Mouse (Mus musculus) thymus, postnatal 0 days (tissue): ENCODE measurements around the gene Zc3h15. TPM values are rescaled to one million over a fixed set of nuclear protein-coding genes. Genes with fewer than 3 reads are reported as not detected.

Experiments
- DNase-seq: peaks from one replicate; pipeline ENCODE4 v3.0.0-alpha.2; 2015; ENCODE audit warnings: low spot score
- polyA plus RNA-seq: library from polyadenylated mRNA; unstranded; fragments of >200 nt; fragmentation: Nextera tagmentation; extraction: Ambion mirVana; gene quantifications from 2 replicates; pipeline ENCODE4 v1.2.1, GENCODE M21; 2015

The Zc3h15 gene
- polyA plus RNA-seq, 1 experiment from 2014 or later = 158 TPM

DNA sequence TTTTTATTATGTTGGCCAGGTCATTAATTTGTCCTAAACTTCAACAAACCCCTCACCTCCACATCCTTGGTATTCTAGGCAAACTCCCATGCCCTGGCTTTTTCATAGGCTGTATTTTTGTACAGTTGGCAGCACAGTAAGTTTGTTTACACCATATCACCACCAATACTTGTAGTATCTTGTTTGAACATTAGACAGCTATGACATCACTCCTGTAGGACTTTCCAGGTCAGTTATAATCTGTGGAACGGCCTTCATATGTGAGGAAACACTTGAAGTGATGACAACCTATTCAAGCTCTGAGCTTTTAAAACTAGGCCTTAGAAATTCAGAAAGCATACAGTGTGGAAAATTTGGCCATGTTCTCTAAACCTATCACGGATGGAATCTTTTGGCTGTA lies 29.6 kb downstream of the Zc3h15 start:
- no peak for DNase-seq

DNA sequence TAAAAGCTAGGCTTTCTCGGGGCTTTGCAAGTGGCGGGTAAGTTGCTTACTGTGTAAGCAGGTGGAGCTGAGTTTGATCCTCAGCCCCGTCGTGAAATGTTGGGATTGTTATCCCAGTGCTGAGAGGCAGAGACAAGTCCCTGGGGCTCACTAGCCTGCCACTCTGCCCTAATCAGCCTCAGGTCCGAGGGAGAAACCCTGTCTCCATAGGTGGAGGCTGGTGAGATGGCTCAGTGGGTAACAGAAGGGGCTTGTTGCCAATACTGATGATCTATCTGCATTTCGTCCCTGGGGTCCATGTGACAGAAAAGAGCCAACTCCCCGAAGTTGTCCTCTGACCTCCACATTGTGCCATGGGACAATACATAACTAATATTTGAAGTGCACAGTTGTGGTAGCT lies 30.2 kb downstream of the Zc3h15 start:
- DNase-seq = no peak

- no peak for DNase-seq
These were observed 30.7 kb downstream of the Zc3h15 start for GRCm38 (mm10) chr2:83674896-83675295.

GRCm38 (mm10) chr2:83675681-83676080 lies 31.4 kb downstream of the Zc3h15 start:
- no peak for DNase-seq

DNA sequence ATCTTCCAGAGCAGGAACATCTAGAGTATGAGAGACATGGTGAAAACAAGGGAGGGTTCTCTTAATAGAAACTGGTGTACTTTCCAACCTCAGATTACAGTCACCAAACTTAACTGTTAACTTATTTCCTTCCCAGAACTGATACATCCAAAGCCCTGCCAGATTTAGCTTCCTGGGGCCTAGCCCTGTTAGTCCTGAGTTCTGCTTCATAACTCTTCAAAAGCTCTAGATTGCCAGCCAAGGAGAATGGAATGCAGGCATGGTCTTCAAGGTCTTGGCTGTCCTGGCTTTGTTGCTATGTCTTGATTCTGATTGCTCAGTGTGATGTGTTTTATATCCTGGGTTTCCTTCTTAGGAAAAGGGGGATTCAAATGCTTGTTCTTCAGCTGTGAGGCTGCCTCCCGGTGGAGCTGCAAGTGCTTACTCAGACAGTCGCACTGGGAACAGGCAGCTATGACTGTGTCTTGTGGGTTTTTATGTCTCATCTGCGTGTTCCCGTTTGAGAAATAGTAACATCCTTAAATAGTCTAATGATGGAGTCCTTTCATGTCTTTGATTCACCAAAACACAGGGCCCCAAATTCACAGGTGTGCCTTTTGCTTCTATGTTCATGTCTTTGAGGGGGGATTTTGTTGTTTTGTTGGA lies 32.1 kb downstream of the Zc3h15 start:
- no peak for DNase-seq

- DNase-seq = no peak
These were observed 37.1 kb downstream of the Zc3h15 start for GRCm38 (mm10) chr2:83681332-83681731.

DNA sequence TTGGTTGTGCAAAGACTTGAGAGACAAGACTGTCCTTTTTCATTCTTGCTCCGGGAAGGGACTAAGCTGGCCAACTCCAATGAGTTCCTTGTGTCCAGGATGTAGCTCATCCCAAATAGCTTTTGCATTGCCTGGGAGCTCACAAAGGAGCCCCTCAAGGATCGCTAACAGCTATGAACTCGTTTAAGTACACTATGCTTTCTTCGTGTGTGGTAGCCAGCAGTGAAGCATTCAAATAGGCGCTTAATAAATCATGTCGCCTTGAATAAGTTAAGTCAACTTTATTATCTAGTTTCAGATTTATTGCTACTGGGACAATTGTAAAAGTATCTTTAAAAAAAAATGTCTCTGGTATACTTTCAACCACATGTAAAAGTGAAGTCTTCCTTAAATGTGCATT lies 37.5 kb downstream of the Zc3h15 start:
- DNase-seq = no peak

GRCm38 (mm10) chr2:83682282-83682681 lies 38.0 kb downstream of the Zc3h15 start:
- no peak for DNase-seq

DNA sequence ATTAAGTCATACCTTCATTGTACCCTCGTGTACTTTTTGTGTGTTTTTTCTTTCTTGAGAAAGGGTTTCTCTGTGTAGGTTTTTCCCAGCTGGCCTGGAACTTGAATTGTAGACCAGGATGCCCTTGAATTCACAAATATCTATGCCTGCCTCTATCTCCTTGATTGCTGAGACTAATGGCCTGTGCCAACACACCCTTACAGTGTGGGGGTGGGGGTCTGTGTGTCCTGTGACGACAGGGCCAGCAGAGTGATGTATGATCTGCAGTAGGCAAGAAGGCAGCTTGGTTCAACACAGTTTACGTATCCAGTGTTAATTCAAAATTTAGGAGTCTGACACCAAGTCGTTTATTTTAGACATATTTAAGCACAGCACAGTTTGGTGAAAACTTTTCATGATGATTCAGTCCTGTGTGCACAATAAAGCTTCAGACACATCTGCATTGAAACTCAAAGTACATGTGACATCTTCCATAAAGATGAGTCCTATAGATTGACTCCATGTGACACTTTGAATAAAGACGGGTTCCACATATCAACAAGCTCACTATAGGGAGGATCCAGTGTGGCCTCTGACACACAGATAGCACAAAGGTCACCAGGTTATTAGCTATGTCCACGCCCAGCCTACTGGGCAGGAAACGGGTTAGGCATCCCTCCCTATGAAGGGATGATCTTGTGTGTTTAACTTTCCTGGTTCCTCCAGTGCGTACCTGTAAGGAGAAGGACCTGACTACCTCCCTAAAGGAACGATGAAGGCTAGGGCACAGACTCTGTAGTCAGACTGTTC lies 39.7 kb downstream of the Zc3h15 start:
- no peak for DNase-seq

DNA sequence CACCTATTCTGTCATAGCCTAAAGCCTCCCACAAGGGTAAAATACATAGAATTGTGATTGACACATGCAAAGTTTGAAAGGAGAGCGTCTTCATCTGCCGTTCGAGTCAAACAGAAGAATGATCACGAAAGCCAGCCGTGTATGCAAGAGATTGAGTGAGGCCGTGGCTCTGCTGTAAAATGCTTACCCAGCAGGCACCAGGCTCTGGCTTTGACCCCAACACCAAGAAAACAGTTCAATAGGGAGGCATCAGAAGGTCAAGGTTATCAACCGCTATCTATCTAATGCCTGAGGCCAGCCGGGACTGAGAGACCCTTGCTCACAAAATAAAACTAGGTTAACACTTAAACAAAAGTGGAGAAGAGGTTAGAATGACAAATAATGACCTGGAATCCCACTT lies 40.5 kb downstream of the Zc3h15 start:
- DNase-seq = no peak

- DNase-seq = no peak
These were observed 46.1 kb downstream of the Zc3h15 start for GRCm38 (mm10) chr2:83690372-83690771.

DNA sequence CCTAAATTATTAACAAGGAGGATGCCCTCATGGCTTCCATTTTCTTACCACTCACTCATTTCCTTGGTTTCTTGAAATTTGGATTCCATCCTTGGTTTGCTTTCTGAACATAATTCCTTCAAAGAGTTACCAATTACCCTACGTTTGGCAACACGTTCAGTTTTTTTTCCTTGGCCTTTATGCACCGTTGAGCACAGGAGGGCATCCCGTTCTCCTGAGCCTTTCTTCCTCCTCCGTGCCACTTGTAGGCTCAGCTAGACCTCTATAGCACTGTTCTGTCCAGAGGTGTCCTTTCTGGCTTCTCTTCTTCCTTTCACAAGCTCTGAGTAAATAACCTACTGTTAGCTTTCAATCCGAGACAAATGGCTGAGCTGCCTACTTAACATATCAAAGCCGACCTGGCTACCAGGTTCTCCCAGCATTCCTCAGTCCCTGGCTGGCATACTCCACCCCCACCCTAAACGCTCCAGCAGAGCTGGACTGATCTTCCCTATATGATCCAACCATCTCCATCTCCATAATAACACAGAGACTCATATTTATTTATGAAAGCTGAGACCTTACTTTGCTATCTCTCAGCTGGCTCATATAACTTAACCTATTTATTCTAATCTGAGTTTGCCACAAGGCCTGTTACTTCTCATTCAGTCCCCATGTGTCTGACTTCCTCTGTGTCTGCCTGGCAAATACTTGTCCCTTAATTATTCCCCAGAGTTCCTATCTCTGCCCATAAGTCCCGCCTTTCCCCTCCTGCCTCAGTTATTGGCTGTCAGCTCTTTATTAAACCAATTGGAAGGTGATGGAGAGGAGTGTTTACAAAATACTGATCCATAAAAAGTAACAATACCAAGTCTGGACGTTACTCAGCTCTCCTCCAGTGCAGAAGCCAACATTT lies 48.7 kb downstream of the Zc3h15 start:
- DNase-seq = no peak

GRCm38 (mm10) chr2:83694061-83694460 lies 49.8 kb downstream of the Zc3h15 start:
- DNase-seq = no peak

DNA sequence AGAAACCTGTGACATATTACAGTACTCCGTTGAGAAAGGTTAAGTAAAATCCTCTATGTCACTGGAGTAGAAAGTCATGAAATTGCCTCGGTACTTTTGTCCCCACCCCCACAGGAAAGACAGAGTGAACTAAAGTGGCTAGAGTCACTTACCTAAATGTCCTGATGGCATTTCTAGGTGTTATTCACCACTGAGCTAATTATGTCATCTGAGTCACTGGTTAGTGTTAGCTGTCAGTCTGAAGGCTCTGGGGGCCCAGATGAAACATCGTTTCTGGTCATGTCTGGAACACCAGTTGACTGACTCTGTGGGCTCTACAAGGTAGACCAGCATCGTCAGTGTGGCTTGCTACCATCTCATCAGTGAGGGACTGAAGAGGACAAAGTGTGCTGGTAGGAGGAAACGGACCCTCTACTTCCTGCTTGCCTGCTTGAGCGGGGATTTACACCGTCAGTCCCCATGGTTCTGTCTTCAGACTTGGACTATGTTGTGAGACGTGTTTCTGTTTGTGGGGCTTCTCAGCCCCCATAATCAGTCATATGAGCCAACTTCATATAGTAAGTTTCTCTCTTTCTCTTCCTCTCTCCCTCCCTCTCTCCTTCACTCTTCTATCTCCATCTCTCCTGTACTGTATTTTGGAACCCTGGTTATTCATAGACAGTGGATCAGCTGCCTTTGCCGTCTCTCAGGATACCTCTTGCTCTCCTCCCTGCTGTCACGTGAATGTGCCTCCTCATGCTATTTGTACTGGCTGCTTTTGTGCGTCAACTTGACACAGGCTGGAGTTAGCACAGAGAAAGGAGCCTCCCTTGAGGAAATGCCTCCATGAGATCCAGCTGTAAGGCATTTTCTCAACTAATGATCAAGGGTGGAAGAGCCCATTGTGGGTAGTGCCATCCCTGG lies 51.4 kb downstream of the Zc3h15 start:
- no peak for DNase-seq

- DNase-seq = no peak
These were observed 54.2 kb downstream of the Zc3h15 start for GRCm38 (mm10) chr2:83698484-83698883.

- no peak for DNase-seq
These were observed 55.1 kb downstream of the Zc3h15 start for GRCm38 (mm10) chr2:83699324-83699723.

DNA sequence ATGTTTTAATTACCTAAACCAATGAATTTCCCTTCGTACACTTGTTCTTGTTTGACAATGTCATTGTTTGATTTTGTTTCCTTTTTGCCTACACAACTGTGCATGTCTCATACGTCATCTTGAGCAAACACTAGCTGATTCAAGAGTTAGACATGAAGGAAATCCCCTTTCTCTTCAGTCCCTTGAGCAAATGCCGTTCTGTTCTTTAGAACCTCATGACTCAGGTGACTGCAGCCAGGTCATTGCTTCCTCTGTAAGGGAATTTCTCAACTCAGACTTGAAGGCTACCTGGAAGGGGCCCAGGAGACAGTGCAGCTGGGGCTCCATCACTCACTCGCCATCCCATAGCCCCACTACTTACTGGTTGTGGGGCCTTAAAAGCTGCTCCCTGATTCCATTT lies 56.4 kb downstream of the Zc3h15 start:
- DNase-seq = no peak

DNA sequence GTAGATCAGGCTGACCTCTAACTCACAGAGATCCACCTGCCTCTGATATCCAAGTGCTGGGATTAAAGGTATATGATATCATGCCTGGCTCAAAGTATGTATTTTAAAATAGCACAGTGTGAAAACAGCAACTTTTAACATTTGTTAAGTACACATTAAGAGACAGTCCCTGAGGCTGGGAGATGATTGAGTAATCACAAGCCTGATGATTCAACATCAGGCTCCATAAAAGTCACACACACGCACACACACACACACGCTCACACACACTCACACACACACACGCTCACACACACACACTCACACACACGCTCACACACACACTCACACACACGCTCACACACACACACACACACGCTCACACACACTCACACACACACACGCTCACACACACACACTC lies 58.2 kb downstream of the Zc3h15 start:
- DNase-seq = no peak

DNA sequence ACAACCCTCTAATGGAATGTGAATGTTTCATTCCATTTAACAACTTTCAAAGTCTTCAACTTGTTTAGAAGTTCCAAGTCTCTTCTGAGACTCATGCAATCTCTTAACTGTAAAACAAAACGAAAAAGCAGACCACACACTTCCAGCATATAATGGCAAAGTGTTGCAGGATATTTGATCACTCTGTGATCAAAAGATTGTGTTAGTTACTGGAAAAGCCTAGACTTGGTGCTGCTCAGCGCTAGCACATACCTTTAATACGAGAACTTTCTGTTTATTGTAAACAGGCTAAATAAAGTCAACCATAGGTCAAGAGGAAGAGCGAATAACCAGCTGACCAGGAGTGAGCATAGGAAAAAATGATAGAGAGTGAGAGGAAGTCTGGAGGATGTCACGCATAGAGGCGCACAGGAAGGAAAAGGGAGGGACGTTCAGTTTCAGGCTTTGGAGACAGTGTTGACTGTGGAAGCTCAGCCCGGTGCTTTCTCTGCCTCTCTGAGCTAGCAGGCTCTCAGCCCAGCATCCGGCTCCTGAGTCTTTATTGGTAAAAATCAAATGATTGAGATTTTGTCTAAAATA lies 61.4 kb downstream of the Zc3h15 start:
- no peak for DNase-seq

DNA sequence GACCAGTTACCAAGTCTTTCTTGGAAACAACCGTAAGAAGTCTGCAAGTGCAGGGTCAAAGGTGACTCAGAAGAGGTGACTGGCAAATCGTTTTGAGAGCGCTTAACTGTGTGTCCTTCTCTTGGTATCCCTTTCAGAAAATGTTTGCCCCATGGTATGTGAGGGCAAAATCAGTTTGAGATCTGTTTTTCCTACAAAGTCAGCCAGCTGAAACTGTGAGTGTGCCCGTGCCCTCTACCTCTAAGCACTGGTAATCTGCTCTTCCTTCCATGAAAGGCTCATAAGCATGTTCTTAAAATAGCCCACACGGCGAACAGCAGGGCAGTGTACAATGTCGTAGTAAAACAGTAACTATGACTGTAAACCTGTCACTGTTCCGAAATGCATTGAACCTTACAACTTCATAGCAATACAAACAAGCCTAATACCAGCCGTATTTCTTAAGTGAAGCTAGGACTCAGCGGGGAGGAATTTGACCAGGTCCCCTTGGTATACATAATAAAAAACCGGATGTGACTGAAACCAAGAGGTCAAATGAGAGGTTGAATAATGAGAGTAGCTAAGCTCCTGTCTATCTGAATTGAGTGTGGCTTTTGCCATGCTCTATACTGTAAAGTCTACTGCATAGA lies 65.8 kb downstream of the Zc3h15 start:
- DNase-seq = no peak
